Mouse (Mus musculus) kidney, adult 2 months (tissue): ENCODE measurements around the gene Pkhd1.

Experiments used
- CTCF ChIP-seq: fragments of 200-500 bp; conservative IDR thresholded peaks from 2 replicates; pipeline ENCODE4 v1.5.1; 2011; ENCODE audit warnings: low read depth, mild to moderate bottlenecking, control low read depth, low read length, moderate library complexity, mixed read lengths; ENCODE audit not compliant: insufficient read depth, insufficient read length
- POLR2A ChIP-seq: fragments of 200-500 bp; IDR thresholded peaks from one replicate; pipeline ENCODE4 v1.6.1; 2011; ENCODE audit warnings: low read depth, low read length, control low read depth

DNA sequence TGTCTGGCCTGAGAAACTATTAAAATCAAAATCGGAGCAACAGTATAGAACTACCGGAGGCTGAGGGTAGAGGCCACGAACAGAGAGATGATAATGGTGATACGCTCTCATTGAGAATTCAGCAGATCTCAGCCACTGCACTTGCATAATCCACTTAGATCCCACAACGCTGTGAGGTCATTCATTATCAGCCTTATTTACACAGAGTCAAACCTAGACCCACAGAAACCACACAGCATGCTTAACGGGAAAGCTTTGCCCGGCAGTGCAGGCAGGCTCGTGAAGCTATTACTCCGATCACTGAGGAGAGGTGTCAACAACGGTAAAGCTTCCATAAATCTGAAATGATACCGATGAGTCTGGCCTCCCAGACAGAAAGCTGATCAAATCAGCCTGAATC is 147.1 kb downstream of the Pkhd1 start:
- no peak for TF ChIP-seq CTCF
- no peak for TF ChIP-seq POLR2A
